33 mouse cellular contexts compared by ENCODE assay signal in genomic region chr2:9890906-9891305, GRCm38 (mm10). TPM values are rescaled to one million over a fixed set of nuclear protein-coding genes. Genes with fewer than 3 reads are reported as not detected.
DNase-seq lines count a peak whose midpoint lies in the region; ATAC-seq lines count a peak whose summit lies in the region.
"Had no signal": no experiment of that assay in that cellular context is flagged by ENCODE, and none has a peak within 500 bp of the region (broad histone marks: within the 10 kb centered on the region; RNA-seq: fewer than 3 reads in every experiment).

No protein-coding gene starts in this region.

- DNase-seq in hindbrain, embryonic 11.5 days (ENCODE audit: low spot score), result peak; percentile 44
- peak; percentile 44 for DNase-seq in neural tube, embryonic 10.5 days (ENCODE audit: extremely low spot score, low spot score)
- DNase-seq in embryo, embryonic 9.5 days (ENCODE audit: extremely low spot score), result peak; percentile 10
- DNase-seq in neural tube, embryonic 11.5 days (ENCODE audit: low spot score), result peak; percentile 18
- DNase-seq in thymus, adult 18-20 months, result no peak
- no peak for DNase-seq in cerebellum, adult 11-12 months
- DNase-seq: adrenal gland, adult 2 months; B cell, adult 2 months; cerebellum, adult 11 months; cerebellum, postnatal 10 days; gastrocnemius, postnatal 14 days; heart, adult 11 months; kidney, adult 2 months; layer of hippocampus, postnatal 36 days; liver, embryonic 13.5 days; lung, adult 18-20 months; lung, postnatal 4 days had no signal

- H3K27ac ChIP-seq in hindbrain, embryonic 11.5 days (ENCODE audit: low read depth, low read length), result no peak overlapping the region
- no peak overlapping the region for H3K27ac ChIP-seq in hindbrain, embryonic 16.5 days (ENCODE audit: low read depth, low read length)
- H3K27ac ChIP-seq in neural tube, embryonic 15.5 days (replicated peaks), result no peak overlapping the region
- H3K27ac ChIP-seq in neural tube, embryonic 11.5 days (ENCODE audit: low read depth, low read length), result no peak overlapping the region
- H3K27ac ChIP-seq: embryonic facial prominence, embryonic 13.5 days; forebrain, embryonic 12.5 days; heart, embryonic 10.5 days; heart, embryonic 15.5 days; hindbrain, embryonic 15.5 days; intestine, embryonic 15.5 days; limb, embryonic 10.5 days; limb, embryonic 15.5 days; liver, embryonic 13.5 days had no signal

- peaks cover 84% of the 10 kb centered on the region for H3K27me3 ChIP-seq in hindbrain, embryonic 11.5 days (ENCODE audit: control insufficient read depth, insufficient read depth, low read length)
- H3K27me3 ChIP-seq in hindbrain, embryonic 16.5 days (replicated peaks; ENCODE audit: control insufficient read depth, insufficient read depth, low read length), result peaks cover 49% of the 10 kb centered on the region
- peaks cover 94% of the 10 kb centered on the region for H3K27me3 ChIP-seq in neural tube, embryonic 15.5 days (replicated peaks)
- H3K27me3 ChIP-seq in neural tube, embryonic 11.5 days (ENCODE audit: control insufficient read depth, insufficient read depth, low read length), result peaks cover 92% of the 10 kb centered on the region

- H3K4me2 ChIP-seq in hindbrain, embryonic 11.5 days (replicated peaks; ENCODE audit: low read depth, low read length), result no peak overlapping the region
- no peak overlapping the region for H3K4me2 ChIP-seq in hindbrain, embryonic 16.5 days (ENCODE audit: low read length)
- H3K4me2 ChIP-seq in neural tube, embryonic 15.5 days, result no peak overlapping the region
- H3K4me2 ChIP-seq in neural tube, embryonic 11.5 days (ENCODE audit: low read depth), result no peak overlapping the region
- H3K4me2 ChIP-seq: forebrain, embryonic 12.5 days; hindbrain, embryonic 15.5 days; intestine, embryonic 15.5 days; limb, embryonic 15.5 days; liver, embryonic 13.5 days had no signal

- H3K9ac ChIP-seq in hindbrain, embryonic 11.5 days (ENCODE audit: low read depth, low read length), result no peak overlapping the region
- H3K9ac ChIP-seq in hindbrain, embryonic 16.5 days (ENCODE audit: low read depth, low read length), result no peak overlapping the region
- no peak overlapping the region for H3K9ac ChIP-seq in neural tube, embryonic 15.5 days (replicated peaks)
- no peak overlapping the region for H3K9ac ChIP-seq in neural tube, embryonic 11.5 days (ENCODE audit: low read length)
- H3K9ac ChIP-seq: embryonic facial prominence, embryonic 13.5 days; forebrain, embryonic 12.5 days; heart, embryonic 15.5 days; hindbrain, embryonic 15.5 days; intestine, embryonic 15.5 days; limb, embryonic 15.5 days; liver, embryonic 13.5 days had no signal

- H3K4me3 ChIP-seq in hindbrain, embryonic 11.5 days (ENCODE audit: low read depth, low read length), result no peak overlapping the region
- H3K4me3 ChIP-seq in hindbrain, embryonic 16.5 days (ENCODE audit: low read length), result no peak overlapping the region
- H3K4me3 ChIP-seq in neural tube, embryonic 15.5 days (replicated peaks), result no peak overlapping the region
- no peak overlapping the region for H3K4me3 ChIP-seq in neural tube, embryonic 11.5 days (ENCODE audit: low read depth, low read length)
- H3K4me3 ChIP-seq: embryonic facial prominence, embryonic 13.5 days; forebrain, embryonic 12.5 days; hindbrain, embryonic 15.5 days; intestine, embryonic 15.5 days; limb, embryonic 10.5 days; limb, embryonic 15.5 days; liver, embryonic 13.5 days had no signal

- ATAC-seq in hindbrain, embryonic 11.5 days (ENCODE audit: low FRiP score), result no peak
- no peak for ATAC-seq in hindbrain, embryonic 16.5 days
- ATAC-seq in neural tube, embryonic 15.5 days (ENCODE audit: low FRiP score), result no peak
- ATAC-seq in neural tube, embryonic 11.5 days (ENCODE audit: insufficient read depth, low FRiP score, low TSS enrichment), result no peak
- ATAC-seq: activated CD4-positive, CD25-positive, alpha-beta regulatory T cell, adult 4 months; intestine, embryonic 15.5 days; lung, postnatal 0 days had no signal

- WGBS in hindbrain, embryonic 11.5 days, result under 1% methylated on average over 5 of the region's 5 CpGs
- 3% methylated on average over 5 of the region's 5 CpGs for WGBS in hindbrain, embryonic 16.5 days
- WGBS in neural tube, embryonic 15.5 days, result 1% methylated on average over 5 of the region's 5 CpGs
- WGBS in neural tube, embryonic 11.5 days, result 0% methylated on average over 5 of the region's 5 CpGs

- H3K4me1 ChIP-seq in hindbrain, embryonic 11.5 days (replicated peaks; ENCODE audit: control insufficient read depth, insufficient read depth, low read length), result peaks cover 2% of the 10 kb centered on the region
- H3K4me1 ChIP-seq in hindbrain, embryonic 16.5 days (ENCODE audit: control insufficient read depth, insufficient read depth, low read depth, low read length), result peaks cover 1% of the 10 kb centered on the region; the same call in 1 of the 2 replicates
- peaks cover 7% of the 10 kb centered on the region for H3K4me1 ChIP-seq in neural tube, embryonic 15.5 days
- H3K4me1 ChIP-seq in neural tube, embryonic 11.5 days (ENCODE audit: control insufficient read depth, insufficient read depth, low read length), result no peaks in the 10 kb centered on the region

- H3K36me3 ChIP-seq in hindbrain, embryonic 11.5 days (ENCODE audit: control insufficient read depth, insufficient read depth, low read length), result no peaks in the 10 kb centered on the region
- no peaks in the 10 kb centered on the region for H3K36me3 ChIP-seq in hindbrain, embryonic 16.5 days (ENCODE audit: control insufficient read depth, insufficient read depth, low read length)
- H3K36me3 ChIP-seq in neural tube, embryonic 15.5 days, result no peaks in the 10 kb centered on the region
- no peaks in the 10 kb centered on the region for H3K36me3 ChIP-seq in neural tube, embryonic 11.5 days (ENCODE audit: control insufficient read depth, insufficient read depth, low read length)
- H3K36me3 ChIP-seq: embryonic facial prominence, embryonic 13.5 days; forebrain, embryonic 12.5 days; heart, embryonic 10.5 days; heart, embryonic 15.5 days; hindbrain, embryonic 15.5 days; intestine, embryonic 15.5 days; limb, embryonic 10.5 days; limb, embryonic 15.5 days; liver, embryonic 13.5 days had no signal

- H3K9me3 ChIP-seq in hindbrain, embryonic 11.5 days (ENCODE audit: control insufficient read depth, low read length), result no peaks in the 10 kb centered on the region
- H3K9me3 ChIP-seq in hindbrain, embryonic 16.5 days (ENCODE audit: control insufficient read depth, low read length), result no peaks in the 10 kb centered on the region
- no peaks in the 10 kb centered on the region for H3K9me3 ChIP-seq in neural tube, embryonic 15.5 days (replicated peaks)
- H3K9me3 ChIP-seq in neural tube, embryonic 11.5 days (ENCODE audit: control insufficient read depth, low read length), result no peaks in the 10 kb centered on the region
- H3K9me3 ChIP-seq: embryonic facial prominence, embryonic 13.5 days; forebrain, embryonic 12.5 days; heart, embryonic 10.5 days; heart, embryonic 15.5 days; hindbrain, embryonic 15.5 days; intestine, embryonic 15.5 days; limb, embryonic 10.5 days; limb, embryonic 15.5 days; liver, embryonic 13.5 days; megakaryocyte, embryonic 14.5 days had no signal

RNA-seq across cellular contexts. Expression of gene Gata3, which starts 1.1 kb away (rescaled TPM):
- polyA plus RNA-seq in hindbrain, embryonic 11.5 days (2014; fragmentation: Nextera tagmentation; extraction: Ambion mirVana), result 18.6 and 22.9 TPM in 2 replicates
- polyA plus RNA-seq in hindbrain, embryonic 16.5 days (2015; fragmentation: Nextera tagmentation; extraction: Ambion mirVana), result 27.2 and 33.8 TPM in 2 replicates
- polyA plus RNA-seq in neural tube, embryonic 15.5 days (2015; fragmentation: Nextera tagmentation; extraction: Ambion mirVana), result 15.6 and 16.0 TPM in 2 replicates
- 8.6 and 9.1 TPM in 2 replicates for polyA plus RNA-seq in neural tube, embryonic 11.5 days (2014; fragmentation: Nextera tagmentation; extraction: Ambion mirVana)

RNA-seq across cellular contexts. Expression of gene 9230102O04Rik, which starts 1.6 kb away (rescaled TPM):
- 1.6 and 3.3 TPM in 2 replicates for polyA plus RNA-seq in hindbrain, embryonic 11.5 days (2014; fragmentation: Nextera tagmentation; extraction: Ambion mirVana)
- 0.35 and 1.1 TPM in 2 replicates for polyA plus RNA-seq in hindbrain, embryonic 16.5 days (2015; fragmentation: Nextera tagmentation; extraction: Ambion mirVana)
- polyA plus RNA-seq in neural tube, embryonic 15.5 days (2015; fragmentation: Nextera tagmentation; extraction: Ambion mirVana), result 0.49 TPM in 1 of 2 replicates, not detected in the other
- polyA plus RNA-seq in neural tube, embryonic 11.5 days (2014; fragmentation: Nextera tagmentation; extraction: Ambion mirVana), result not detected in 2 replicates
- polyA plus RNA-seq: adrenal gland, adult 2 months; heart, embryonic 10.5 days; heart, embryonic 15.5 days; intestine, embryonic 15.5 days; large intestine, adult 2 months; limb, embryonic 15.5 days; liver, embryonic 13.5 days; lung, postnatal 0 days; stomach, embryonic 14.5 days; testis, adult 2 months had no signal

RNA-seq across cellular contexts. Expression of gene 4930412O13Rik, which starts 9.9 kb away (rescaled TPM):
- polyA plus RNA-seq in hindbrain, embryonic 11.5 days (2014; fragmentation: Nextera tagmentation; extraction: Ambion mirVana), result 0.24 and 0.71 TPM in 2 replicates
- 0.28 and 0.47 TPM in 2 replicates for polyA plus RNA-seq in hindbrain, embryonic 16.5 days (2015; fragmentation: Nextera tagmentation; extraction: Ambion mirVana)
- 0.23 TPM in 1 of 2 replicates, not detected in the other for polyA plus RNA-seq in neural tube, embryonic 15.5 days (2015; fragmentation: Nextera tagmentation; extraction: Ambion mirVana)
- 0.41 TPM in 1 of 2 replicates, not detected in the other for polyA plus RNA-seq in neural tube, embryonic 11.5 days (2014; fragmentation: Nextera tagmentation; extraction: Ambion mirVana)
- polyA plus RNA-seq: embryonic facial prominence, embryonic 13.5 days; intestine, embryonic 15.5 days; large intestine, adult 2 months; limb, embryonic 15.5 days; liver, embryonic 13.5 days; lung, postnatal 0 days; stomach, embryonic 14.5 days had no signal

Comparison
In these comparisons a context has a peak if more than half of its experiments do, and no peak if none do; other contexts are left out.
1. DNase-seq: peak in hindbrain, embryonic 11.5 days (single experiment), neural tube, embryonic 10.5 days (single experiment), embryo, embryonic 9.5 days (single experiment) and neural tube, embryonic 11.5 days (single experiment); none in thymus, adult 18-20 months (0 of 2) and cerebellum, adult 11-12 months (single experiment).